Mouse (Mus musculus) lung, embryonic 16.5 days (tissue): ENCODE results near the gene Tanc2. TPM values are rescaled to one million over a fixed set of nuclear protein-coding genes. Genes with fewer than 3 reads are reported as not detected.

Experiments used
- ATAC-seq: fragments of 200-750 bp; cut with Nextera tagmentation; 2 replicates; pipeline ENCODE4 v1.8.0; 2017; ENCODE audit warnings: low read depth, mild to moderate bottlenecking, moderate library complexity
- H3K27ac ChIP-seq: fragments of 300-500 bp; sonication (generic); 2 replicates; pipeline ENCODE4 v1.5.1; 2014; ENCODE audit warnings: mild to moderate bottlenecking, control low read depth, low read length
- H3K27me3 ChIP-seq: fragments of 300-500 bp; sonication (generic); 2 replicates; pipeline ENCODE4 v1.6.1; 2014; ENCODE audit warnings: low read depth, low read length, mixed read lengths; ENCODE audit not compliant: control insufficient read depth, insufficient read depth
- H3K36me3 ChIP-seq: fragments of 300-500 bp; sonication (generic); 2 replicates; pipeline ENCODE4 v1.6.1; 2014; ENCODE audit warnings: low read length; ENCODE audit not compliant: control insufficient read depth, insufficient read depth
- H3K4me1 ChIP-seq: fragments of 300-500 bp; sonication (generic); replicated peaks from 2 replicates; pipeline ENCODE4 v1.6.1; 2014; ENCODE audit warnings: low read length, mixed read lengths; ENCODE audit not compliant: control insufficient read depth, insufficient read depth
- H3K4me2 ChIP-seq: fragments of 300-500 bp; sonication (generic); 2 replicates; pipeline ENCODE4 v1.6.1; 2014; ENCODE audit warnings: low read depth, low read length, control low read depth
- H3K4me3 ChIP-seq: fragments of 300-500 bp; sonication (generic); 2 replicates; pipeline ENCODE4 v1.5.1; 2014; ENCODE audit warnings: mild to moderate bottlenecking, low read length, control low read depth
- H3K9ac ChIP-seq: fragments of 300-500 bp; sonication (generic); 2 replicates; pipeline ENCODE4 v1.6.1; 2014; ENCODE audit warnings: low read length, control low read depth
- H3K9me3 ChIP-seq: fragments of 300-500 bp; sonication (generic); 2 replicates; pipeline ENCODE4 v1.6.1; 2016; ENCODE audit warnings: low read length; ENCODE audit not compliant: control insufficient read depth
- WGBS: fragments of 180-500 bp; shearing (Covaris S2); extraction: QIAGEN DNeasy Blood & Tissue Kit; methylation state at CpG from one replicate; pipeline ENCODE4 v1.1.7; 2014; 5-methylcytosine and 5-hydroxymethylcytosine counted together
- polyA plus RNA-seq: library from polyadenylated mRNA; unstranded; fragments of >200 nt; fragmentation: Nextera tagmentation; extraction: Ambion mirVana; gene quantifications from 2 replicates; pipeline ENCODE4 v1.2.1, GENCODE M21; 2015

The Tanc2 gene
- polyA plus RNA-seq, 1 experiment from 2014 or later = 14.8 TPM

DNA sequence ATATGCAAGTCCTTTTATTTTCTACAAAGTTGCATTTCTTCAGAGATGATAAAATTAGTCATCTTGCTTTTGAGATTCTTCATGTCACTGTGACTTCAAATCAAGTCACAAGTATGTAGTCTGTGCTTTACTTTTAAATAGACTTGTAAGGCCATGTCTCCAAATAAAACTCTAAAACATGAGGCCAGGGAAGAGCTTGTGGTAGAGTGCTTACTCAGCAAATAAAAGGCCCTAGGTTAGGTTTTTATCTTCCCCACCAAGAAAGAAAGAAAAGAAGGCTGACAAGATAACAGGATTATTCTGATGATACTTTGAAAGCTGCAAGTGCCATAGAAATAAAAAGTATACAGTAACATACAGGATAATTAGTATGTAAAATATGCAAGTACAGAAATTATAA lies 188.0 kb downstream of the Tanc2 start:
- no peak overlapping the region for H3K9ac ChIP-seq
- ATAC-seq = no peak
- H3K27ac ChIP-seq = no peak overlapping the region
- no peak overlapping the region for H3K4me3 ChIP-seq
- no peaks in the 10 kb centered on the region for H3K27me3 ChIP-seq
- no peak overlapping the region for H3K4me2 ChIP-seq
- no peaks in the 10 kb centered on the region for H3K4me1 ChIP-seq
- no peaks in the 10 kb centered on the region for H3K36me3 ChIP-seq
- H3K9me3 ChIP-seq = no peaks in the 10 kb centered on the region

DNA sequence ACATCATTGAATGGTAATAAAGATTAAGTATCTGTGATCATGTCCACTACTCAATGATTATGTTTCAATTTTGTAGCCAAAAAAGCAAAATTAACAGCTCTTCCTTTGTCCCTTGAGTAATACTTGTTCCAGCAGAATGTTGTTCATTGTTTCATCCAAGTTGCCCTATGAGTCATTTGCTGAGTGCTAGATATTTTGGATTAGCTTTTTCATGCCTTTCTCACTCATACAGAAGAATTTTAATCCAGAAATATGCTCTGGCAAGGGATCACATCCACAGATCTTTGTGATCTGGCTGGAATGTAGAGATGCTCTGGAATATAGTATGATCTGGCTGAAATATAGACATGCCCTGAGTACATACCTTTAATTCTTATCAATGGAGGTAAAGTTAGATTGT lies 202.7 kb downstream of the Tanc2 start:
- H3K4me1 ChIP-seq = no peaks in the 10 kb centered on the region
- H3K9me3 ChIP-seq = no peaks in the 10 kb centered on the region
- no peak overlapping the region for H3K27ac ChIP-seq
- no peaks in the 10 kb centered on the region for H3K27me3 ChIP-seq
- no peak for ATAC-seq
- no peak overlapping the region for H3K4me3 ChIP-seq
- no peak overlapping the region for H3K4me2 ChIP-seq
- H3K9ac ChIP-seq = no peak overlapping the region
- H3K36me3 ChIP-seq = no peaks in the 10 kb centered on the region

DNA sequence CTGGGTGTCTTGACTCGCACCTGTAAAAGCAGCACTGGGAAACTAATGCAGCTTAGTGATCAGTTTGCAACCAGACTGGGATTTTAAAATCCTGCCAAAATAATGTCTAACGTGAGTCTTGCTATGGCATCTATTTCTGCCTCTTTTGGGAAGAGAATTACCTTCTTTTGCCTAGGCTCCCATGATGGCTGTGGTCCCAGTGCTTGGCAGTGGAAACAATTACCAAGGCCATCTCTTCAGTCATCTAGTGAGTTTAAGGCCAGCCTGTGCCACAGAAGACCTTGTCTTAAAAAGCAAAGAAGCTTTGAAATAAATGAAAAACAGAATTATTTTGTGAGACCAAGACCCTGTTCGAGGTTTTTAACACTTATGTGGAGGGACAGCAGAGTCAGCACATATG lies 213.9 kb downstream of the Tanc2 start:
- 85% methylated on average over 3 of the region's 3 CpGs for WGBS
- H3K4me2 ChIP-seq = no peak overlapping the region
- no peaks in the 10 kb centered on the region for H3K9me3 ChIP-seq
- H3K4me1 ChIP-seq = no peaks in the 10 kb centered on the region
- no peaks in the 10 kb centered on the region for H3K27me3 ChIP-seq
- H3K9ac ChIP-seq = no peak overlapping the region
- no peaks in the 10 kb centered on the region for H3K36me3 ChIP-seq
- no peak overlapping the region for H3K27ac ChIP-seq
- no peak for ATAC-seq
- no peak overlapping the region for H3K4me3 ChIP-seq

DNA sequence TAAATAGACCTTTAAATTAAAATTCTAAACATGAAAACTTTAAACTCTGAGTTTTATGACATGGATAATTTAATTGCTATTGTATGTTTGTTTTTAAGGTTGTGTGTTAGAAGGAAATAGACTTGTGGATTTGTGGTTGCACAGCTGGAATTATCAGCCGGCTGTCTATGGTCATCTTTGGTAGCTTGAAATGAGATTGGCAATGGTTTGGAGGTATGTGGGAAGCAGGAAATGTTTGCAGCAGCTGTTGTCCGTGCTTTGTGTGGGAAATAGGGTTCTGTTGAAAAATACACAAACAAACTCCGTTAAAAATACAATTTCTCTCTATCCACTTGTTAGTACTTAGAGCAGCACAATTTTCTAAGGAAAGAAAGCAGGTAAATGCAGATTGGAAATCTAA lies 215.0 kb downstream of the Tanc2 start:
- 45% methylated on average over 3 of the region's 3 CpGs for WGBS
- no peak overlapping the region for H3K4me3 ChIP-seq
- H3K27ac ChIP-seq = no peak overlapping the region
- H3K4me2 ChIP-seq = no peak overlapping the region
- no peaks in the 10 kb centered on the region for H3K9me3 ChIP-seq
- H3K27me3 ChIP-seq = no peaks in the 10 kb centered on the region
- no peak for ATAC-seq
- H3K4me1 ChIP-seq = no peaks in the 10 kb centered on the region
- H3K36me3 ChIP-seq = no peaks in the 10 kb centered on the region
- H3K9ac ChIP-seq = no peak overlapping the region

DNA sequence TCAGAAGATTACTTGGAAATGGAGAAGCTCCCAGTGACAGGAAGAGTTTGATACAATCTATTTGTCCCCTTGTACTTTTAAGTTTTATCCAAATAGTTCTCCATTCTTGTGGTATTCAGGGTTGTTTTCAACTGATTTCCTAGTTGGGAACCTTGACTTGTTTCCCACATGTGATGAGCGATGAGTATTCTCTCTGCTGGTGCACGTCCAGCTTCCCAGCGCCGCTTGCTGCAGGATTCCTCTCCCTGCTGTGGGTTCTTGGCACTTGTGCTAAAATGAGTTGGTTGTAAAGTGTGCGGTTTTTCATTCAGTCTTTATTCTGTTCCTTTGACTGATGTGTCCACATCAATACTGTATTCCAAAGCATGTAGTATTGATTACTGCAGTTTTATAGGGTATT lies 217.3 kb downstream of the Tanc2 start:
- ATAC-seq = no peak
- H3K9me3 ChIP-seq = no peaks in the 10 kb centered on the region
- WGBS = 92% methylated on average over 5 of the region's 5 CpGs
- H3K4me3 ChIP-seq = no peak overlapping the region
- no peak overlapping the region for H3K9ac ChIP-seq
- no peaks in the 10 kb centered on the region for H3K36me3 ChIP-seq
- H3K27ac ChIP-seq = no peak overlapping the region
- no peak overlapping the region for H3K4me2 ChIP-seq
- H3K27me3 ChIP-seq = no peaks in the 10 kb centered on the region
- no peaks in the 10 kb centered on the region for H3K4me1 ChIP-seq

DNA sequence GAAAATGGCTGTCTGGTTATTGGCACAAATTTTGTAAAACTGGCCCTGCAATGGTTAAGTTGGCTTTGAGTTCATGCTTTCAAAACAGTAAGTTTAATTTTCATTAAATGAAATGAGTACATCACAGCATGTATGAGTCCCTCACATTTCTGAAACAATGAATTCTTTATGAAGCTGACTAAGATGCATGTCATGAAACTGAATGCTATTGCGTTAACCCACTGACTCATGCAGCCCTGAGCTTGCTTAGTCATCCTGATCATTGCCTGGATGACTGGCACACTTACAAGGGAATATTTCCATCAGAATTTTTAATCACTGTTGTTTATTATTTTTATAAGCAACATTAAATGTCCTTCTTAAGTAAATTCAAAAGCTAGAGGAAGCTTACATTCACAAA lies 233.5 kb downstream of the Tanc2 start:
- no peak for ATAC-seq
- H3K36me3 ChIP-seq = no peaks in the 10 kb centered on the region

DNA sequence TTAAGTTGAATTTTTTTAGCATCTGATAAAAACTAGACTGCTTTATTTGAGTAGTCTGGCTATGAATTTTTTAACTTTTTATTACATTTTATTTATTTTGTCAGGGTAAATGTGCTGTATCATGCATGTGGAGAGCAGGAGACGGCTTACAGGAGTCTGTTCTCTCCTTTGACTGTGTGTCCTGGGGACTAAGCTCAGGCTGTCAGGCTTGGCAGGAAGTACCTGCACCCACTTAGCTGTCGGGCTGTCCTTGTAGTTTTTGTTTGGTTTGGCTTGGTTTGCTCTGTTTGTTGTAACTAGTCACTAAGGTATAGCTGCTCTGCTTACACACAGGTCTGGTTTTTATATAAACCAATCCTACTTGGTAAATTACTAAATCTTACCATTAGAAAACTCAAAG lies 234.0 kb downstream of the Tanc2 start:
- no peak overlapping the region for H3K27ac ChIP-seq
- no peak for ATAC-seq
- no peaks in the 10 kb centered on the region for H3K9me3 ChIP-seq
- no peaks in the 10 kb centered on the region for H3K36me3 ChIP-seq
- H3K4me1 ChIP-seq = no peaks in the 10 kb centered on the region
- 57% methylated on average over 2 of the region's 2 CpGs for WGBS
- H3K4me2 ChIP-seq = no peak overlapping the region
- H3K4me3 ChIP-seq = no peak overlapping the region
- no peak overlapping the region for H3K9ac ChIP-seq
- H3K27me3 ChIP-seq = no peaks in the 10 kb centered on the region

More for the DNA sequence above, 233.5 kb downstream of the Tanc2 start:
- H3K9me3 ChIP-seq = no peaks in the 10 kb centered on the region
- no peak overlapping the region for H3K4me2 ChIP-seq
- H3K9ac ChIP-seq = no peak overlapping the region
- H3K4me1 ChIP-seq = no peaks in the 10 kb centered on the region
- H3K27ac ChIP-seq = no peak overlapping the region
- H3K4me3 ChIP-seq = no peak overlapping the region
- WGBS = 62% methylated on average over 1 of the region's 1 CpGs
- no peaks in the 10 kb centered on the region for H3K27me3 ChIP-seq

DNA sequence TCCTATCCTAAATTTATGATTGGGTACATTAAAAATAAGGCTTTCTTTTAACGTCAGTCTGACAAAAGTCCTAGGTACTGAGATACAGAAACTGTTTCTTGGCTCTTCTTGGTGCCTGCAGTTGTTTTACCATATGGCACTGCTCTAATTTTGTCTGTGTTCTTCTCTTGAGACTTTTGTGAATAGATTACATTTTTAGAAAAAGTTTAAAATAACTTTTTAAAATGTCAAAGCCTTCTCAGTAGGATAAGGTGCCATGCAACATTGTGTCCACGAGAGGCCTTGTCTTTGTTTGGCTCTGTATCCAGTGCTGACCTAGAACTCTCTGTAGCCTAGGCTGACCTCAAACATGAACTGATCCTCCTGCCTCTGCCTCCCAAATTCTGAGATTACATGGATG lies 238.4 kb downstream of the Tanc2 start:
- H3K27ac ChIP-seq = no peak overlapping the region
- H3K36me3 ChIP-seq = no peaks in the 10 kb centered on the region
- H3K4me3 ChIP-seq = no peak overlapping the region
- no peak for ATAC-seq
- no peaks in the 10 kb centered on the region for H3K9me3 ChIP-seq
- 66% methylated on average over 2 of the region's 2 CpGs for WGBS
- no peak overlapping the region for H3K9ac ChIP-seq
- H3K4me2 ChIP-seq = no peak overlapping the region
- H3K27me3 ChIP-seq = no peaks in the 10 kb centered on the region
- H3K4me1 ChIP-seq = no peaks in the 10 kb centered on the region

DNA sequence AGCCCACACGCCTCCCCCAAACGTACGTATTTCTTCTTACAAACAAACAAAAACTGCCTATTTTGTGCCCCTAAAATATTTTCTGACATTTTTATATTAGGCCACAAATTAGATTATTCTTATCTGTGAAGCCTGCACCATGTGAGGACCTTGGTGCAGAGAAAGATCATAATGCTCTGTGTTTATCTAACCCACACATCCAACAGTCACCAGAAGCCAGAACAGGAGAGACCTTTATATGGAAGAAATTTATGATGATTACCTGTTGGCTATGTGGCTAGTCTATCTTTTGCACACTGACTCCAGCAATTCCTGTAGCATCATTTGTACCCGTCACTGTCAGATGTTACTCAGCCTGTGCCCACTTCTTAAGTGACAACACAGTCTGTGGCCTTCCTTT lies 245.4 kb downstream of the Tanc2 start:
- no peak overlapping the region for H3K27ac ChIP-seq
- WGBS = 93% methylated on average over 4 of the region's 4 CpGs
- H3K36me3 ChIP-seq = no peaks in the 10 kb centered on the region
- ATAC-seq = no peak
- H3K4me1 ChIP-seq = no peaks in the 10 kb centered on the region
- H3K4me3 ChIP-seq = no peak overlapping the region
- no peaks in the 10 kb centered on the region for H3K27me3 ChIP-seq
- H3K9ac ChIP-seq = no peak overlapping the region
- no peaks in the 10 kb centered on the region for H3K9me3 ChIP-seq
- no peak overlapping the region for H3K4me2 ChIP-seq

DNA sequence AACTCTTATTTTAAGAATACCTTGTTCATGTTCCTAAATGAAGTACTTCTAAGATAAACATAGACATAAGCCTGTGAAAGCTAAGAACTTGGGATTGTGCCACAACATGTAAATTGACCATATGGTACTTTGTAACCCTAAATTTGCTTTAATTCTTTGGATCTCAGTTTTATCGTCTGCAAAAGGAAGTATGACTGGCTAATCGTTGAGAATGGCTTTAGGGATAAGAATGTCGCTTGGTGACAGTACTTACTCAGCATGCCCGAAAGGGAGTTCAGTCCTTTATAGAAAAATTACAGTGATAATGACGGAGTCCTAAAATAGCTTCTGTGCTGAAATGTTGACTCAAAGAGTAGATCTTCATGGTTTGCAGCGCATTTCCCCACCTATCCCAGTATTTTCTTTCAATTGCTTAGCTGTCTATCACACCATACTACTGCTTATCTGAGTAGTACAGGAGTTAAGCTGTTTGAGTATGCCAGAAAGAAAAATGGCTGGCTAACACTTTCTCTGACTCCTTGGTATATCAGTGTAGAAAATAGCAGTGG lies 246.6 kb downstream of the Tanc2 start:
- no peak overlapping the region for H3K9ac ChIP-seq
- no peak overlapping the region for H3K27ac ChIP-seq
- no peaks in the 10 kb centered on the region for H3K9me3 ChIP-seq
- 82% methylated on average over 6 of the region's 6 CpGs for WGBS
- no peaks in the 10 kb centered on the region for H3K27me3 ChIP-seq
- no peak overlapping the region for H3K4me3 ChIP-seq
- H3K36me3 ChIP-seq = 0 out of 2 replicates have a peak, but pooled peaks cover 1% of the 10 kb centered on the region
- H3K4me1 ChIP-seq = no peaks in the 10 kb centered on the region
- H3K4me2 ChIP-seq = no peak overlapping the region
- ATAC-seq = no peak
